Mouse (Mus musculus) G1E (cell line): Measurements from ENCODE around the gene Hs6st2. TPM values are rescaled to one million over a fixed set of nuclear protein-coding genes. Genes with fewer than 3 reads are reported as not detected.

Experiments used
- ATAC-seq: 2 replicates; pipeline ENCODE4 v1.8.0; 2016; ENCODE audit warnings: mild to moderate bottlenecking; ENCODE audit not compliant: insufficient number of reproducible peaks, poor library complexity, low FRiP score, severe bottlenecking; ENCODE audit errors: extremely low read depth
- DNase-seq: peaks from one replicate; pipeline ENCODE4 v3.0.0; 2012; ENCODE audit warnings: low spot score
- H3K27me3 ChIP-seq: 2 replicates; pipeline ENCODE4 v1.6.1; 2012; ENCODE audit warnings: mild to moderate bottlenecking, low read length, inconsistent platforms; ENCODE audit not compliant: insufficient read depth
- H3K36me3 ChIP-seq: replicated peaks from 2 replicates; pipeline ENCODE3; 2012; ENCODE audit warnings: mild to moderate bottlenecking, inconsistent platforms
- H3K4me1 ChIP-seq: 2 replicates; pipeline ENCODE4 v1.6.1; 2012; ENCODE audit warnings: low read depth, low read length, inconsistent platforms, mixed read lengths; ENCODE audit not compliant: insufficient read depth
- H3K4me3 ChIP-seq: 2 replicates; pipeline ENCODE4 v1.5.1; 2012; ENCODE audit warnings: low read depth, mild to moderate bottlenecking, inconsistent platforms, low read length, moderate library complexity, mixed read lengths
- H3K9me3 ChIP-seq: replicated peaks from 2 replicates; pipeline ENCODE4 v1.6.1; 2012; ENCODE audit warnings: inconsistent platforms
- CTCF ChIP-seq: IDR thresholded peaks from 2 replicates; pipeline ENCODE4 v1.5.1; 2012; ENCODE audit warnings: low read depth, low read length, inconsistent platforms, mixed read lengths
- GATA1 ChIP-seq: IDR thresholded peaks from 2 replicates; pipeline ENCODE4 v1.6.1; 2012; ENCODE audit warnings: borderline replicate concordance, low read length, inconsistent platforms, mixed read lengths
- GATA2 ChIP-seq: IDR thresholded peaks from 2 replicates; pipeline ENCODE4 v1.6.1; 2012; ENCODE audit warnings: low read depth, low read length, inconsistent platforms, borderline replicate concordance
- POLR2AphosphoS5 ChIP-seq: IDR thresholded peaks from 2 replicates; pipeline ENCODE4 v1.6.1; 2012; ENCODE audit warnings: low read depth, low read length, inconsistent platforms; ENCODE audit not compliant: insufficient replicate concordance
- TAL1 ChIP-seq: conservative IDR thresholded peaks from 2 replicates; pipeline ENCODE4 v1.6.1; 2012; ENCODE audit warnings: low read depth, low read length, inconsistent platforms, mixed read lengths
- polyA plus RNA-seq: library from polyadenylated mRNA; stranded (reverse); fragments of >175 nt; gene quantifications from 2 replicates; pipeline ENCODE4 v1.2.3, GENCODE M21; 2012
- total RNA-seq, 2 experiments: library from RNA; stranded (forward) in 1 of 2; stranded (reverse) in 1 of 2; fragments of 200-1000 nt in 1 of 2; fragments of >200 nt in 1 of 2; fragmentation: Nextera tagmentation in 1 of 2; gene quantifications; 2 replicates each; pipeline ENCODE4 v1.2.3; 2014 to 2017

Gene Hs6st2
- total and polyA plus RNA-seq, 3 experiments, result 0.05 TPM; not detected in 2

DNA sequence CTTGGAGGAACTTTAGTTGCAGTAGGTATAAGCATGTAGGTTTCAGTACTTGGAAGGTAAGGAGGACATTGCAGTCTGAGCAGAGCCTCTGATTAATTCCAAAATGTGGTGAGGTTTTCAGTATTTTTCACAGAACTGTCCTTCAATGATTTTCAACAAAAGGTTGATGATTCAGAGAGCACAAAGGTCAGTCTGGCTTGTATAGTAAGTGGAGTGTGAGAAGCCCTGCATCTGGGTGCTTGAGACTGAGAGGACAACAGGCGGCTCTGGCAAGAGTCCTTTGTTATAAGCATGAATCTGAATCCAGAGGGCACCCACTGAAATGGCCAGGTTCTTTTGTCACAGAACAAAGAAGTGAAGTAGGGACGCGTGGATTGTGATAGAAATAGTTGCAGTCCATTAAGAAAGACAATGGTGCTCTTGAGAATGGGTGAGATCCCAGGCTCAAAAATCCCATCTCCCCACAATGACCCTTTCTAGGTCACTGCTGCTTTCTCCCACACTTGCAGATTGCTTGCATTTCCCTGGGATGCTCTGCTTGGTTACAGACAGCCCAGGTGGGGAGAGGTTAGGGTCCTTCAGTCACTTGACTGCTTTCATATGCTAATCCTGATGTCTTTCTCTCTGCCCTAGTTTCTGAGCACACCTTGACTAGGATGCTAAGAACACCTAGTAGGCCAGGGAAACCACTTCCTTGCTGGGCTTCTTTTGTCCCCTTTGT, 2.8 kb upstream of the Hs6st2 start:
- H3K9me3 ChIP-seq, result no peaks in the 10 kb centered on the region
- peaks cover 3% of the 10 kb centered on the region; the same call in 1 of the 2 replicates for H3K27me3 ChIP-seq
- ATAC-seq (no peak), DNase-seq (no peak)
- H3K36me3 ChIP-seq, result no peaks in the 10 kb centered on the region
- no peak overlapping the region for H3K4me3 ChIP-seq
- no peaks in the 10 kb centered on the region for H3K4me1 ChIP-seq
- TF ChIP-seq GATA2 (no peak), GATA1 (no peak), CTCF (no peak)

DNA sequence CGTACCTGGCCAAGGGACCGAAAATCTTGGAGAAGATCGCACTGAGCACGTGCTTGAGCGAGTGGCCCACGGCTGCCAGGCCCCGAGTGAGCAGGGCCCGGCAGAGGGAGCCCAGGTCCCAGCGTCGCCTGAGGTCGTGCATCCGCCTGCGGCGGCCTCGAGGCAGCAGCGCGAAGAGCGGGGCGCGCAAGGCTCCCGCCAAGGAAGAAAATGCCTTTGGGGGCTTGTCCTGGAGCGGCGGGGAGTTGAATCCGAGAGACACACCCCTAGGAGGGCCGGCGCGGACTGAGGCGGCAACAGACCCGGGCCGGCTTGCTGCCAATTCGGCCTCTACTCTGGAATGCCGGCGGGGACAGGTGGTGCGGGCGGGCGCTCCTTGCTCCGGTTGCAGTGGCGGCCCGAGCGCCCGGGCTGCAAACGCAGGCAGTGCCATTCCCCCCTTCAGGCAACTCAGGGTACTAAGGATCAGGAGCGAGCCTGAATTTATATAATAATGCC, 437 bp downstream of the Hs6st2 start:
- ATAC-seq, result no peak
- DNase-seq, result no peak
- Histone ChIP-seq H3K4me3 (no peak overlapping the region), H3K9me3 (no peaks in the 10 kb centered on the region), H3K4me1 (no peaks in the 10 kb centered on the region), H3K27me3 (peaks cover 3% of the 10 kb centered on the region; the same call in 1 of the 2 replicates), H3K36me3 (no peaks in the 10 kb centered on the region)
- TF ChIP-seq CTCF (no peak), GATA1 (no peak), GATA2 (no peak), POLR2AphosphoS5 (no peak), TAL1 (no peak)

DNA sequence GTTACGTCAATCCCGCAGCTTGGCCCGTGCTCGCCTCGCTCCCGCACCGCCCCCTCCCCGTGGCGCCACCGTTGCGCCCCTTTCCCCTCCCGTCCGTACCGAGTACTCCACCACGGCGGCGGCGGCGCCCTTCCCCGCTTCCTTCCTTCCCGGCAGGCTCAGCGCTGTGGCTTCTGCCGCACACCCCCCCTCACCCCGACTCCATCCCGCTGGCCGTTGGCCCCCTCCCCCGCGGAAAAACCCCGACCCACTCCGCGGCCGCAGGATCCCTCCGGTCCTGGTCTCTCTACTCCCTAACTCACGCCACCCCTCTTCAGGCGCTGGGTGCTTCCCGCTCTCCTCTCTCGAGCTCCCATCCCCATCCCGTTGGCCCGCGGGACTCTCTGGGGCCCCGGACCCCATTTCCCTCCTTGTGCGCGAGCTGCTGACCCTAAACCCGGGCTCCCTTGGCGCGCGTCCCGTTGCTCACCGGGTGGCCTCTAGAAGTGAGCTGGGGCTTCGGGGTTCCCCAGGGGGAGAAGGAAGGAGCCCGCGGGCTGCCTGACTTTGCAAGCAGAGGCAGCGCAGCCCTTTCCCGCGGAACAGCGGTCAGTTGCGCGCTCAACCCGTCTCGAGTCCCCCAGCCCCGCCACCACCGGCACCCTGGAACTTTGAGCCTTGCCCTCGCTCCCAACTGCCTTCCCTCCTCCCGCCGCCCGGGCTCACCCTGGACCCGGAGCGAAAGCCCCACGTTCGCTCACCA, 1.1 kb downstream of the Hs6st2 start:
- Histone ChIP-seq H3K9me3 (no peaks in the 10 kb centered on the region), H3K36me3 (no peaks in the 10 kb centered on the region), H3K27me3 (peaks cover 3% of the 10 kb centered on the region; the same call in 1 of the 2 replicates), H3K4me1 (no peaks in the 10 kb centered on the region), H3K4me3 (no peak overlapping the region)
- DNase-seq (no peak), ATAC-seq (no peak)
- TF ChIP-seq GATA1, result no peak
- no peak for TF ChIP-seq TAL1
- no peak for TF ChIP-seq POLR2AphosphoS5
- TF ChIP-seq CTCF, result no peak
- no peak for TF ChIP-seq GATA2

DNA sequence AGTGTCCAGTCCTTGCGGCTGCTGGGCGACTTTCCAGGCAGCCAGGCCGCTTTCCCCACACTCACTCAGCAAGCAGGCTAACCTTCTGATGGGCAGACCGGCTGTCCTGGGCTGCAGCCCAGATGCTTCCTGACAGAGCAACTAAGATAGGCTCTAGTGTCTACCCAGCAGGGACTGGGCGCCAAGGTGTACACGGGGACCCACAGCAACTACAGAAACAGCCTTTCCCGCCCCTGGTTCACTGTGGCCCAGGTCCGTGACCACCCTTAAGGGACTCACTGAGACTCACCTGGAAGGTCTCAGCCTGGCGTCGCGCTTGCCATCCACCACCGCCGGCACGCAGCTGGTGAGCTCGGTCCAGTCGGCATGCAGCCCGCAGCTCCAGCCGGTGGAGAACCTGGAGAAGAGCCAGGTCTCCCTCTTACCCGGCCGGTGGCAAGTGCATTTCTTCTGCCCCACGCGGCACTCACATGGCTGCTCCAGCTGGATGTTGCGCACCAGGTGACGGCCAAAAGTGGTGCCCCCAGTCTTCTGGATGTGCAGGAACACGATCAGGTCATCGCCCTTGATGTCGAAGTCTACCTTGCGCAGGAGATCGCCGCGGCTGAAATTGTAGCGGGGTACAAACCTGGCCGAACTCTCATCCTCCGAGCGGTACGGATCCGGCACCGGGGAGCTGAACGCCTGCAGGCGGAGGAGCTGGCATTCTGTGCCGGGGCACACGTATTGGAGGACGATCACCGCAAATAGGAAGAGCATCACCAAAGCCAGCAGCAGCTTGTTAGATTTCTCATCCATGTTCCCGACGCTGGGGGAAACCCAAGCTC, 1.8 kb downstream of the Hs6st2 start:
- no peak for ATAC-seq
- no peaks in the 10 kb centered on the region for H3K36me3 ChIP-seq
- DNase-seq, result no peak
- H3K9me3 ChIP-seq, result no peaks in the 10 kb centered on the region
- no peak overlapping the region for H3K4me3 ChIP-seq
- no peaks in the 10 kb centered on the region for H3K4me1 ChIP-seq
- TF ChIP-seq CTCF (no peak), POLR2AphosphoS5 (no peak), GATA1 (no peak), GATA2 (no peak), TAL1 (no peak)
- H3K27me3 ChIP-seq, result peaks cover 3% of the 10 kb centered on the region; the same call in 1 of the 2 replicates

DNA sequence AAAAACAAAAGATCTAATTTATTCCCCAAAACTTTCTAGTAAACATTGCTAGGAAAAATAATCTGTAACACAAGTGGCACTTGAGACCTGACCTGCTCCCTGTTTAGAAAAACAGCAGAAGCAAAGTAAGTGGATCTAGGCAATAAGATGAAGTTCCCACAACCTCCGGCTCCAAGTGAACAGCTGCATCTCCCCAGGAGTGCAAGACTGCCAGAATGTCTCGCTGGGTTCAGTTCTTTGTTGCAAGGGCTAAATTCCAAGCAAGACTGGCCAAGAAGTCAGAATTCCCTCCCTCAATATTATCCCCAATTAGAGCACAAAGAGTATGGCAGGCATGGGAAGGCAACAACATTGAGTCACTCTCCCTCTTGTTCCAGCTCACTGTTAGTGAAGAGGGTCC, 23.4 kb downstream of the Hs6st2 start:
- ATAC-seq, result no peak
- DNase-seq, result no peak
- no peak overlapping the region for H3K4me3 ChIP-seq
- no peaks in the 10 kb centered on the region for H3K36me3 ChIP-seq
- H3K27me3 ChIP-seq, result no peaks in the 10 kb centered on the region
- no peaks in the 10 kb centered on the region for H3K4me1 ChIP-seq
- TF ChIP-seq CTCF (no peak), POLR2AphosphoS5 (no peak), GATA2 (no peak), GATA1 (no peak), TAL1 (no peak)
- H3K9me3 ChIP-seq, result no peaks in the 10 kb centered on the region
